Comparison of ENCODE assay signal across 32 mouse cellular contexts in the genomic region with DNA sequence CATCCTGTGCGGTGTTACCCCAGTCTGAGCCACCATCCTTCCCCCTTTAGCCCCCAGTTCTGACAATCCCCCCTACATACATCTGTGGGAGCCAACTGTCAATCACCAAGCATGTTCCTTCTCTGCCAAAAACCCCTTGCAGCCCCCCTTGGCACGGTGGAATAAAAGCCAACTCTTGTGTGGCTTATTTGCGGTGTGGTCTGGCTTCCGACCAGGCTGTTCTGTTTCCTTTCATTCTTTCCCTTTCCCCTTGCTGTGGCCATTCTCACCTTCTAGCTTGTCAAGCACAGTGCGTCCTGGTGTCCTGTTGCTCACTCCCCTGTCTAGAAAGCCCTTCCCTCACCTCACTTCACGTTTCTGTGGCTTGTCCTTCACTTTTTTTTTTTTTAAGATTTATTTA. TPM values are rescaled to one million over a fixed set of nuclear protein-coding genes. Genes with fewer than 3 reads are reported as not detected.
A peak's percentile ranks its signal among the peaks of the same experiment; 100 is the strongest.
DNase-seq lines count a peak whose midpoint lies in the region; ATAC-seq and TF ChIP-seq lines count a peak whose summit lies in the region.
"Had no signal": no experiment of that assay in that cellular context is flagged by ENCODE, and none has a peak within 500 bp of the region (broad histone marks: within the 10 kb centered on the region; RNA-seq: fewer than 3 reads in every experiment).

No protein-coding gene starts in this region.

- H3K9me3 ChIP-seq in embryonic facial prominence, embryonic 14.5 days (ENCODE audit: control insufficient read depth, low read length) = no peaks in the 10 kb centered on the region
- no peaks in the 10 kb centered on the region for H3K9me3 ChIP-seq in embryonic facial prominence, embryonic 10.5 days
- no peaks in the 10 kb centered on the region for H3K9me3 ChIP-seq in hindbrain, embryonic 15.5 days
- no peaks in the 10 kb centered on the region for H3K9me3 ChIP-seq in hindbrain, postnatal 0 days (ENCODE audit: low read length)
- H3K9me3 ChIP-seq: embryonic facial prominence, embryonic 13.5 days; forebrain, embryonic 10.5 days; forebrain, embryonic 15.5 days; G1E; heart, embryonic 10.5 days; hindbrain, embryonic 12.5 days had no signal

- H3K4me3 ChIP-seq in embryonic facial prominence, embryonic 14.5 days (ENCODE audit: low read depth, low read length) = no peak overlapping the region
- no peak overlapping the region for H3K4me3 ChIP-seq in embryonic facial prominence, embryonic 10.5 days
- H3K4me3 ChIP-seq in hindbrain, embryonic 15.5 days = no peak overlapping the region
- H3K4me3 ChIP-seq in hindbrain, postnatal 0 days (ENCODE audit: low read length) = no peak overlapping the region
- H3K4me3 ChIP-seq: embryonic facial prominence, embryonic 13.5 days; forebrain, embryonic 10.5 days; forebrain, embryonic 15.5 days; heart, embryonic 10.5 days; heart, embryonic 13.5 days; hindbrain, embryonic 12.5 days had no signal

- ATAC-seq in embryonic facial prominence, embryonic 14.5 days (ENCODE audit: low read depth) = no peak
- 0 out of 2 replicates have a peak, but pooled peaks have one; percentile 51 for ATAC-seq in hindbrain, embryonic 15.5 days (ENCODE audit: low FRiP score, low read depth)
- no peak for ATAC-seq in hindbrain, postnatal 0 days
- ATAC-seq in common myeloid progenitor, adult 5-6 weeks (replicated peaks; ENCODE audit: low read depth, poor library complexity, severe bottlenecking) = peak; percentile 75
- ATAC-seq in megakaryocyte progenitor cell, adult 5-6 weeks (replicated peaks; ENCODE audit: poor library complexity) = peak; percentile 57
- ATAC-seq: forebrain, embryonic 15.5 days; hindbrain, embryonic 16.5 days; inflammation-experienced regulatory T-cells, adult 6 months; intestine, embryonic 16.5 days; Patski had no signal

- no peak overlapping the region for H3K9ac ChIP-seq in embryonic facial prominence, embryonic 14.5 days (ENCODE audit: low read depth, low read length)
- no peak overlapping the region for H3K9ac ChIP-seq in hindbrain, embryonic 15.5 days
- no peak overlapping the region for H3K9ac ChIP-seq in hindbrain, postnatal 0 days (replicated peaks; ENCODE audit: low read length)
- H3K9ac ChIP-seq: embryonic facial prominence, embryonic 13.5 days; forebrain, embryonic 15.5 days; heart, embryonic 13.5 days; hindbrain, embryonic 12.5 days had no signal

- peak; percentile 34 for DNase-seq in embryonic facial prominence, embryonic 14.5 days (ENCODE audit: low spot score)
- no peak for DNase-seq in embryonic facial prominence, embryonic 10.5 days (ENCODE audit: low spot score)
- no peak for DNase-seq in hindbrain, postnatal 0 days (ENCODE audit: low spot score)
- DNase-seq in spleen, postnatal 4 days (ENCODE audit: low spot score in 2 of 2) = no peak
- no peak for DNase-seq in adrenal gland, postnatal 36 days
- DNase-seq: adrenal gland, postnatal 10 days; B cell, adult 2 months; cerebellum, adult 11-12 months; cerebellum, adult 9-10 months; cerebellum, postnatal 14 days; gastrocnemius, postnatal 10 days; gastrocnemius, postnatal 36 days; heart, adult 18-20 months; heart, postnatal 14 days; heart, postnatal 4 days; kidney, adult 18-20 months had no signal

- no peak overlapping the region for H3K27ac ChIP-seq in embryonic facial prominence, embryonic 14.5 days (replicated peaks; ENCODE audit: low read depth, low read length)
- no peak overlapping the region for H3K27ac ChIP-seq in embryonic facial prominence, embryonic 10.5 days (replicated peaks)
- no peak overlapping the region for H3K27ac ChIP-seq in hindbrain, embryonic 15.5 days (replicated peaks)
- H3K27ac ChIP-seq in hindbrain, postnatal 0 days = no peak overlapping the region
- H3K27ac ChIP-seq: embryonic facial prominence, embryonic 13.5 days; forebrain, embryonic 10.5 days; forebrain, embryonic 15.5 days; heart, embryonic 10.5 days; heart, embryonic 13.5 days; hindbrain, embryonic 12.5 days had no signal

- WGBS in embryonic facial prominence, embryonic 14.5 days = 62% methylated on average over 6 of the region's 6 CpGs
- 83% methylated on average over 6 of the region's 6 CpGs for WGBS in embryonic facial prominence, embryonic 10.5 days
- 68% methylated on average over 6 of the region's 6 CpGs for WGBS in hindbrain, embryonic 15.5 days
- WGBS in hindbrain, postnatal 0 days = 38% methylated on average over 6 of the region's 6 CpGs

- no peaks in the 10 kb centered on the region for H3K27me3 ChIP-seq in embryonic facial prominence, embryonic 14.5 days (replicated peaks; ENCODE audit: control insufficient read depth, insufficient read depth, low read length)
- H3K27me3 ChIP-seq in embryonic facial prominence, embryonic 10.5 days (replicated peaks; ENCODE audit: low read depth, poor library complexity, severe bottlenecking) = no peaks in the 10 kb centered on the region
- no peaks in the 10 kb centered on the region for H3K27me3 ChIP-seq in hindbrain, embryonic 15.5 days
- H3K27me3 ChIP-seq in hindbrain, postnatal 0 days (ENCODE audit: insufficient read depth, low read length) = no peaks in the 10 kb centered on the region
- H3K27me3 ChIP-seq: embryonic facial prominence, embryonic 13.5 days; forebrain, embryonic 15.5 days; heart, embryonic 13.5 days; hindbrain, embryonic 12.5 days had no signal

- no peaks in the 10 kb centered on the region for H3K36me3 ChIP-seq in embryonic facial prominence, embryonic 14.5 days (ENCODE audit: control insufficient read depth, insufficient read depth, low read length)
- H3K36me3 ChIP-seq in embryonic facial prominence, embryonic 10.5 days (replicated peaks) = no peaks in the 10 kb centered on the region
- H3K36me3 ChIP-seq in hindbrain, embryonic 15.5 days = no peaks in the 10 kb centered on the region
- no peaks in the 10 kb centered on the region for H3K36me3 ChIP-seq in hindbrain, postnatal 0 days (ENCODE audit: insufficient read depth, low read length)
- H3K36me3 ChIP-seq: embryonic facial prominence, embryonic 13.5 days; forebrain, embryonic 10.5 days; forebrain, embryonic 15.5 days; G1E; heart, embryonic 10.5 days; heart, embryonic 13.5 days; hindbrain, embryonic 12.5 days had no signal

- no peak overlapping the region for H3K4me2 ChIP-seq in embryonic facial prominence, embryonic 14.5 days (ENCODE audit: low read depth, low read length)
- no peak overlapping the region for H3K4me2 ChIP-seq in hindbrain, embryonic 15.5 days
- H3K4me2 ChIP-seq in hindbrain, postnatal 0 days (ENCODE audit: low read depth, low read length) = no peak overlapping the region
- H3K4me2 ChIP-seq: embryonic facial prominence, embryonic 13.5 days; forebrain, embryonic 15.5 days; heart, embryonic 13.5 days; hindbrain, embryonic 12.5 days had no signal

- H3K4me1 ChIP-seq in embryonic facial prominence, embryonic 14.5 days (ENCODE audit: control insufficient read depth, insufficient read depth, low read length) = no peaks in the 10 kb centered on the region
- H3K4me1 ChIP-seq in embryonic facial prominence, embryonic 10.5 days = peaks cover 11% of the 10 kb centered on the region; the same call in 1 of the 2 replicates
- H3K4me1 ChIP-seq in hindbrain, embryonic 15.5 days (replicated peaks) = 0 out of 2 replicates have a peak, but pooled peaks cover 9% of the 10 kb centered on the region
- no peaks in the 10 kb centered on the region for H3K4me1 ChIP-seq in hindbrain, postnatal 0 days (ENCODE audit: insufficient read depth, low read length)
- H3K4me1 ChIP-seq: embryonic facial prominence, embryonic 13.5 days; heart, embryonic 13.5 days; hindbrain, embryonic 12.5 days had no signal

- no peak for TF ChIP-seq CTCF in hindbrain, postnatal 0 days (IDR thresholded peaks at IDR 0.05; ENCODE audit: low read depth)

RNA-seq across cellular contexts. Expression of gene Lrrc52, which starts 14.1 kb away (rescaled TPM):
- not detected in 2 replicates for polyA plus RNA-seq in embryonic facial prominence, embryonic 14.5 days (2014; fragmentation: Nextera tagmentation; extraction: Ambion mirVana)
- not detected in 2 replicates for polyA plus RNA-seq in embryonic facial prominence, embryonic 10.5 days (2016; fragmentation: Nextera tagmentation; extraction: Ambion mirVana)
- polyA plus RNA-seq in hindbrain, embryonic 15.5 days (2015; fragmentation: Nextera tagmentation; extraction: Ambion mirVana) = 0.14 TPM in 1 of 2 replicates, not detected in the other
- 0.37 TPM in 1 of 2 replicates, not detected in the other for total RNA-seq in hindbrain, postnatal 0 days (2014; rRNA removed)
- not detected in 2 replicates for polyA plus RNA-seq in hindbrain, postnatal 0 days (2015; fragmentation: Nextera tagmentation; extraction: Ambion mirVana)
- total RNA-seq in common myeloid progenitor, adult 5-6 weeks (2017) = not detected in 2 replicates
- total RNA-seq in megakaryocyte progenitor cell, adult 5-6 weeks (2015) = not detected in 2 replicates
- total RNA-seq in megakaryocyte progenitor cell, adult 5-6 weeks (2017) = not detected in 2 replicates
- total RNA-seq in adrenal gland, postnatal 36 days (2021) = under 1 TPM in 1 of 2 experiments, not detected in 1; 0.23 TPM
- total RNA-seq: CH12.LX had no signal
- polyA plus RNA-seq: embryonic facial prominence, embryonic 13.5 days; forebrain, embryonic 10.5 days; forebrain, embryonic 15.5 days; G1E; heart, embryonic 16.5 days; hindbrain, embryonic 12.5 days; hindbrain, embryonic 16.5 days; inflammation-experienced regulatory T-cells, adult 6 months; Patski had no signal

RNA-seq across cellular contexts. Expression of gene Mgst3, which starts 58.8 kb away (rescaled TPM):
- polyA plus RNA-seq in embryonic facial prominence, embryonic 14.5 days (2014; fragmentation: Nextera tagmentation; extraction: Ambion mirVana) = 74.7 and 86.9 TPM in 2 replicates
- polyA plus RNA-seq in embryonic facial prominence, embryonic 10.5 days (2016; fragmentation: Nextera tagmentation; extraction: Ambion mirVana) = 52.1 and 53.1 TPM in 2 replicates
- polyA plus RNA-seq in hindbrain, embryonic 15.5 days (2015; fragmentation: Nextera tagmentation; extraction: Ambion mirVana) = 172 and 178 TPM in 2 replicates
- 364 and 397 TPM in 2 replicates for total RNA-seq in hindbrain, postnatal 0 days (2014; rRNA removed)
- 291 and 316 TPM in 2 replicates for polyA plus RNA-seq in hindbrain, postnatal 0 days (2015; fragmentation: Nextera tagmentation; extraction: Ambion mirVana)
- total RNA-seq in common myeloid progenitor, adult 5-6 weeks (2017) = 10.4 and 10.7 TPM in 2 replicates
- total RNA-seq in megakaryocyte progenitor cell, adult 5-6 weeks (2015) = 14.0 and 16.5 TPM in 2 replicates
- total RNA-seq in megakaryocyte progenitor cell, adult 5-6 weeks (2017) = 11.8 and 18.1 TPM in 2 replicates
- total RNA-seq in adrenal gland, postnatal 36 days (2021) = 100 to 1,000 TPM in 1 of 2 experiments, 10 to 100 TPM in 1; 68.8 to 100 TPM

Comparison
In these comparisons a context has a peak if more than half of its experiments do, and no peak if none do; other contexts are left out.
1. ATAC-seq: peak in hindbrain, embryonic 15.5 days (single experiment), common myeloid progenitor, adult 5-6 weeks (single experiment) and megakaryocyte progenitor cell, adult 5-6 weeks (single experiment); none in embryonic facial prominence, embryonic 14.5 days (single experiment) and hindbrain, postnatal 0 days (single experiment).